Mouse (Mus musculus) liver, adult 2 months (tissue): ENCODE measurements around the gene Zfp286. TPM values are rescaled to one million over a fixed set of nuclear protein-coding genes. Genes with fewer than 3 reads are reported as not detected.

Experiments used
- DNase-seq: peaks from one replicate; pipeline ENCODE4 v3.0.0-alpha.2; 2011; ENCODE audit warnings: low read depth, low spot score; ENCODE audit errors: extremely low read depth
- H3K27ac ChIP-seq: fragments of 200-500 bp; replicated peaks from 2 replicates; pipeline ENCODE4 v1.5.1; 2012; ENCODE audit warnings: low read depth, mild to moderate bottlenecking, control low read depth, inconsistent platforms, low read length; ENCODE audit not compliant: insufficient read depth
- H3K27me3 ChIP-seq: fragments of 200-500 bp; 2 replicates; pipeline ENCODE4 v1.6.1; 2012; ENCODE audit warnings: mild to moderate bottlenecking, moderate library complexity, low read length, inconsistent platforms; ENCODE audit not compliant: control insufficient read depth, insufficient read depth
- H3K36me3 ChIP-seq: fragments of 200-500 bp; 2 replicates; pipeline ENCODE4 v1.6.1; 2012; ENCODE audit warnings: low read length, inconsistent platforms; ENCODE audit not compliant: control insufficient read depth, insufficient read depth
- H3K4me1 ChIP-seq: fragments of 200-500 bp; 2 replicates; pipeline ENCODE4 v1.6.1; 2011; ENCODE audit warnings: low read length; ENCODE audit not compliant: control insufficient read depth, insufficient read depth
- H3K4me3 ChIP-seq: fragments of 200-500 bp; 2 replicates; pipeline ENCODE4 v1.5.1; 2011; ENCODE audit warnings: low read depth, mild to moderate bottlenecking, control low read depth, low read length, moderate library complexity; ENCODE audit not compliant: insufficient read depth
- H3K79me2 ChIP-seq: fragments of 200-500 bp; 2 replicates; pipeline ENCODE4 v1.6.1; 2012; ENCODE audit warnings: inconsistent platforms, mild to moderate bottlenecking, low read length, moderate library complexity; ENCODE audit not compliant: control insufficient read depth, insufficient read depth
- H3K9ac ChIP-seq: fragments of 200-500 bp; 2 replicates; pipeline ENCODE4 v1.6.1; 2012; ENCODE audit warnings: low read depth, mild to moderate bottlenecking, control low read depth, inconsistent platforms, low read length
- CTCF ChIP-seq: fragments of 200-500 bp; IDR thresholded peaks from 2 replicates; pipeline ENCODE4 v1.5.1; 2011; ENCODE audit warnings: low read depth, low read length, control low read depth
- POLR2A ChIP-seq: fragments of 200-500 bp; IDR thresholded peaks from 2 replicates; pipeline ENCODE4 v1.6.1; 2011; ENCODE audit warnings: low read length, control low read depth; ENCODE audit not compliant: insufficient read depth; ENCODE audit errors: extremely low read depth
- WGBS: fragments of 180-500 bp; shearing (Covaris S2); methylation state at CpG from one replicate; pipeline ENCODE4 v1.1.7; 2018; 5-methylcytosine and 5-hydroxymethylcytosine counted together
- polyA plus RNA-seq: library from polyadenylated mRNA; depleted of rRNA; stranded (reverse); fragments of >200 nt; gene quantifications from 2 replicates; pipeline ENCODE4 v1.2.3, GENCODE M21; 2012
- total RNA-seq: library from RNA; depleted of rRNA; stranded (reverse); fragments of >200 nt; gene quantifications from 2 replicates; pipeline ENCODE4 v1.2.3, GENCODE M21; 2014

Gene Zfp286
- total and polyA plus RNA-seq, 2 experiments: 0.18 TPM; not detected in 1

DNA sequence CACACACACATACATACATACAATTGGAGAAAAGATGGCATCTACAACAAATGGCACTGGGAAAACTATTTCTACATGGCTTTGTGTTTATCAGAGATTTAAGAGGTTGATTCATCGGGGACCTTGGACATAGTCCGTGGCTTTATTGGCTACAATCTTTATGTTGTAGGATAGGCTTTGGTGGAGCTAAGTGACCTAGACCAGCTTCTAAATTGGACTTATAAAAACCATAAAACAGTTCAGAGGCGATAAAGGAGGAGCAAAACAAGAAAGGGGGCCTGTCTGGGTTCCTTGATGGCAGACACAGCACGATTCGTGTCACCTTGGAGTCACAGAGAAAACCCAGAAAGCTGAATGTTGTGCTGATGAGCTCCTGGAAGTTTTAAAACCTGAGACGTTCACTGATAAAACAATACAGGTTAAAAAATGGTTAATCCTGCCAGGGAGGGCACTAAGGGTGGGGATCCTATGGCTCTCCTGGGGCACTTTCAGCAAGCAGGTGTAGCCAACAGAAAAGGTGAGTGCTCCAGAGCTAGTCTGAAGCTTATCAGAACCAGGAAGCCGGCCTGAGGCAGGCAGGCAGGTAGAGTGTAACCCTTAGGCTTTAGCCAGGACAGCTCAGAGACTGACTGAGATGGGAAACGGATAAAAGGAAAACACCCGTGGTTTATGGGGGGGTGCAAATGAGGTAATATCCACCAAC is 28.4 kb downstream of the Zfp286 start:
- H3K27me3 ChIP-seq: no peaks in the 10 kb centered on the region
- H3K4me1 ChIP-seq: no peaks in the 10 kb centered on the region
- no peak overlapping the region for H3K4me3 ChIP-seq
- H3K36me3 ChIP-seq: no peaks in the 10 kb centered on the region
- 70% methylated on average over 9 of the region's 9 CpGs for WGBS
- H3K79me2 ChIP-seq: no peaks in the 10 kb centered on the region
- TF ChIP-seq POLR2A: no peak
- no peak for TF ChIP-seq CTCF
- H3K9ac ChIP-seq: no peak overlapping the region
- DNase-seq: no peak
- no peak overlapping the region for H3K27ac ChIP-seq

DNA sequence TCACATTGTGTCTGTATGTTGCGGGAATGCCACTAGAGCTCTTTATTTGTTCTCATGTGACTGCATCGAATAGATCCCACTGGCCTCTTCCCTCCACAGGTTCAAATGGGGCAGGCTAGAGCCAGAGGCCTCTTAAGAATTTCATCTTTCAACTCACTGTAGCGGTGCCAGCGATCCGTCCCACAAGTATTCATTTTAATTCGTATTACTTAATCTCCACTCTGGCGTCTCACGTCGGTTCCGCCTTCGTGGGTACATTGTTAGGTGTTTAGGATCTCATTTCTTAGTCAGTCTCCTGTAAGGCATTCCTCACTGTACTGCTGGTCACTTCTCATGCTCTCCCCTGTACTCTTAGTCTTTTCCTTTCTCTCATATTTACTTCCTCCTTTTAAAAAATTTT is 30.8 kb downstream of the Zfp286 start:
- Histone ChIP-seq H3K4me1 (no peaks in the 10 kb centered on the region), H3K4me3 (no peak overlapping the region), H3K27me3 (no peaks in the 10 kb centered on the region), H3K27ac (no peak overlapping the region), H3K9ac (no peak overlapping the region), H3K36me3 (no peaks in the 10 kb centered on the region), H3K79me2 (no peaks in the 10 kb centered on the region)
- TF ChIP-seq POLR2A (no peak), CTCF (no peak)
- WGBS: 93% methylated on average over 11 of the region's 11 CpGs
- no peak for DNase-seq

DNA sequence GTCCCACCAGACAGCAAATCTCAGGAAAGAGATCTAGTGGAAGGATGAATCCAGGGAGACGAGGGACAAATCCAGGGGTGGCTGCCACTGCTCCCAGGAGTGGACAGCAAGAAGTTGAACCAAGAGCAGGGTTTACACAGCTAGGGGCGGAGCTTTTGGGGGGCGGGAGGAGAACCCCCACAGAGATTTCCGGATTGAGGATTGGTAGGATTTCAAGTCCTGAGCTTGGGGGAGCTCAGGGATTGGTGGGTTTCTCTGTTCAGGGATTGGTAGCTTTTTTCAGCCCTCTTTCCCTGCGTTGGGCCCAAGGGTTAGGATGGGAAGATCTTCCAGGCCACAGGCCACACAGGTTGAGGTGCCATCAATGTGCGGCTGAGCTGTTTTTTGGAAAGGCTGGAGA is 31.4 kb downstream of the Zfp286 start:
- Histone ChIP-seq H3K9ac (no peak overlapping the region), H3K27ac (no peak overlapping the region), H3K4me1 (no peaks in the 10 kb centered on the region), H3K79me2 (no peaks in the 10 kb centered on the region), H3K27me3 (no peaks in the 10 kb centered on the region), H3K36me3 (no peaks in the 10 kb centered on the region), H3K4me3 (no peak overlapping the region)
- TF ChIP-seq POLR2A (no peak), CTCF (no peak)
- DNase-seq: no peak
- WGBS: 80% methylated on average over 6 of the region's 6 CpGs

DNA sequence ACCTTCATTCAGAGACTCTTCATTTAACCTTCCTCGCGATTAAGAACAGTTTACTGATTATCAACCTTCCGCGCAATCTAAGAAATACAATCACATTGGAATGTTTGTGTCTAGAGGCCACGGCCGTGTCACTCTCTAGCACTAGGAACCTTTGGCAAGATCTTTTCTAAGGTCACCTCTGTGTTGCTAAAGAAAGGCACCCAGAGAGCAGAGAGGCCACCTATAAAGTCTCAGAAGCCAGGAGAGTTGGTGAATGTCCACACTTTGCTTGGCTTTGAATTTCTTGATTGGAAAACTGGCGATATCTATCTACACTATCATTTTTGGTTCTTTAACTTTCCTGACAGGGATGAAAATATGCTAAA is 32.1 kb downstream of the Zfp286 start:
- Histone ChIP-seq H3K4me1 (no peaks in the 10 kb centered on the region), H3K36me3 (no peaks in the 10 kb centered on the region), H3K27ac (no peak overlapping the region), H3K27me3 (no peaks in the 10 kb centered on the region), H3K4me3 (no peak overlapping the region), H3K79me2 (no peaks in the 10 kb centered on the region), H3K9ac (no peak overlapping the region)
- WGBS: 7% methylated on average over 7 of the region's 7 CpGs
- TF ChIP-seq POLR2A (no peak), CTCF (0 out of 2 replicates have a peak, but pooled peaks have one; percentile 8)
- DNase-seq: no peak

DNA sequence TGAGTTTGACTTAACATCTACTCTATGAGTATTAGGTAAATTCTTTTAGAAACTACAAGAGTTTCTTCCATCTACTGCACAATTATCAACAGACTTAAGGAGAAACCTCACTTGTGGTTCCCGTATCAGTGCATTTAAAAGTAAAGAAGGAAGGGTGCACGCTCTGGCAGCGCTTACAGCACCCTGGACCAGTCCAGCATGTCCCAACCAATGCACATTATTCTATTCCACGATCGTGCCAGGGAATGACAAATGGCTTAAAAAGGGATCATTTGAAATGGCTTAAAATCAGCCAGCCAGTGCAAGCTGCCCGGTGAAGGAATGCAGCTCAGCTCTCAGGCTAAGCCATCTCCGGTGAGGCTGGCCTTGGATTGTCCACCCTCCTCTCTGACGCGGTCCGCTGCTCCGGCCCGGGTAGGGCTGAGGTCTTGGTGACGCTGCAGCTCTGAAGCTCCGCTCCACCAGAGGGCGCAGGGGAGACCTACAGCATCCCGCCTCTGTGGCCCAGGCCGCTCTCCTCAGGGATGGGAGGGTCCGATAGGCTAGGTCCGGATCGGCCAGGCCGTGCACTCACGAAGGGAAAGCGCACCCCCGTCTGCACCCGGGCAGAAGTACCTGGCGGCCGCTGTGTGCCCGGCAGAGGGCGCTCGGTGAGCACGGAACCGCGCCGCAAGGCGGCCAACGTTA is 32.7 kb downstream of the Zfp286 start:
- WGBS: 8% methylated on average over 36 of the region's 36 CpGs
- H3K27me3 ChIP-seq: no peaks in the 10 kb centered on the region
- no peaks in the 10 kb centered on the region for H3K4me1 ChIP-seq
- no peak overlapping the region for H3K27ac ChIP-seq
- DNase-seq: peak; percentile 72
- no peaks in the 10 kb centered on the region for H3K36me3 ChIP-seq
- no peaks in the 10 kb centered on the region for H3K79me2 ChIP-seq
- TF ChIP-seq POLR2A (no peak), CTCF (peak; percentile 70)
- H3K9ac ChIP-seq: no peak overlapping the region
- 0 out of 2 replicates have a peak overlapping the region, but pooled peaks have one; percentile 1 for H3K4me3 ChIP-seq

DNA sequence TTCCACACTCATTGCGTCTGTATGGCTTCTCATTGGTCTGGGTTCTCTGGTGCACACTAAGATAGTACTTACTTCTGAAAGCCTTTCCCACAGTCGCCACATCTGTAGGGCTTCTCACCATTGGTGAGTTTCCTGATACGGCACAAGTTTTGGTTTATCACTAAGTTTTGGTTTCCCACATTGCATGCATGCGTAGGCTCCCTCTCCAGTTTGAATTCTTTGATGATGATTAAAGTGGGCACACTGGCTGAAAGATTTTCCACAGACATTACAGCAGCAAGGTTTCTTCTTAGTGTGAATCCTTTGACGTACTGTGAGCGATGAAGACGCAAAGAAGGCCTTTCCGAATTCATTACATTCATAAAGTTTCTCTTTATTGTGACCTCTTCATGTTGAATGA is 36.5 kb downstream of the Zfp286 start, which contains the start of gene Gm10428:
Gene Gm10428, plus strand, starts transcription at position 321 of the 400 bp plus-strand sequence.
- no peak for DNase-seq
- TF ChIP-seq CTCF (no peak), POLR2A (no peak)
- Histone ChIP-seq H3K27ac (no peak within 1 kb of the TSS), H3K36me3 (no peaks in the 10 kb centered on the region), H3K4me3 (no peak within 1 kb of the TSS), H3K9ac (no peak within 1 kb of the TSS), H3K4me1 (no peaks in the 10 kb centered on the region), H3K79me2 (no peaks in the 10 kb centered on the region), H3K27me3 (0 out of 2 replicates have a peak, but pooled peaks cover 2% of the 10 kb centered on the region)
- WGBS: 88% methylated on average over 8 of the region's 8 CpGs
